Mouse (Mus musculus): Measurements from ENCODE around the gene Lama5. TPM values are rescaled to one million over a fixed set of nuclear protein-coding genes. Genes with fewer than 3 reads are reported as not detected.

The Lama5 gene
- polyA plus RNA-seq, 1 experiment from 2014 or later, result 1.2 TPM

DNA sequence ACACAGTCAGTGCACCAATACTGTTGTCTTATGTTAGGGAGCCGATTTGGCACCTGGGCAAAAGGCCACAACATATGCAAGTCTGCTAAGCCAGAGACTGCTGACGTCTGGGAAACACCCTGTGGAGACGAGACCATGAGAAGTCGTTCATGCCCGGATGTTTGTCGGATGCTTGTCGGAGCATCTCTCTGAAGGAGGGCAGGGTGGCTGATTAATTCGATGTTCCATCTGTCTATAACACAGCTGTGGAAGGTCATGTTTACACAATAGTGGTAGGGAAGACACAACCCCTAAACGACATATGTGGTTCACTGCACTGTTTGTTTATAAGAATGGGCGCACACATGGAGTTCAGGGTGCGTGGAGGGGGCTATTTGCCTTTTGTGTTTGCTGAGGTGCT is 25.0 kb downstream of the Lama5 start:
- peaks cover 8% of the 10 kb centered on the region for H3K4me1 ChIP-seq (ENCODE audit: control insufficient read depth, insufficient read depth, low read length)

GRCm38 (mm10) chr2:180198782-180199181 is 26.9 kb downstream of the Lama5 start:
- Histone ChIP-seq H3K36me3 (ENCODE audit: control insufficient read depth, insufficient read depth, low read length) (no peaks in the 10 kb centered on the region), H3K4me1 (ENCODE audit: control insufficient read depth, insufficient read depth, low read length) (peaks cover 7% of the 10 kb centered on the region; the same call in 1 of the 2 replicates), H3K27me3 (ENCODE audit: control insufficient read depth, insufficient read depth, low read length) (no peaks in the 10 kb centered on the region), H3K4me2 (ENCODE audit: low read depth, low read length) (no peak overlapping the region), H3K9me3 (ENCODE audit: control insufficient read depth, low read length) (no peaks in the 10 kb centered on the region), H3K27ac (ENCODE audit: low read depth, low read length) (no peak overlapping the region), H3K4me3 (ENCODE audit: low read depth, low read length) (no peak overlapping the region), H3K9ac (replicated peaks; ENCODE audit: low read depth, low read length) (no peak overlapping the region)
- ATAC-seq (ENCODE audit: low read depth), result no peak
- WGBS, result 80% methylated on average over 10 of the region's 10 CpGs

More for the DNA sequence above, 25.0 kb downstream of the Lama5 start:
- Histone ChIP-seq H3K4me2 (ENCODE audit: low read depth, low read length) (no peak overlapping the region), H3K36me3 (ENCODE audit: control insufficient read depth, insufficient read depth, low read length) (no peaks in the 10 kb centered on the region), H3K9me3 (ENCODE audit: control insufficient read depth, low read length) (no peaks in the 10 kb centered on the region), H3K27me3 (ENCODE audit: control insufficient read depth, insufficient read depth, low read length) (no peaks in the 10 kb centered on the region), H3K27ac (ENCODE audit: low read depth, low read length) (no peak overlapping the region), H3K9ac (replicated peaks; ENCODE audit: low read depth, low read length) (no peak overlapping the region), H3K4me3 (ENCODE audit: low read depth, low read length) (no peak overlapping the region)
- ATAC-seq (ENCODE audit: low read depth), result no peak
- WGBS, result 37% methylated on average over 11 of the region's 11 CpGs

GRCm38 (mm10) chr2:180197323-180198037 is 28.2 kb downstream of the Lama5 start:
- 72% methylated on average over 10 of the region's 10 CpGs for WGBS
- H3K9ac ChIP-seq (replicated peaks; ENCODE audit: low read depth, low read length), result no peak overlapping the region
- ATAC-seq (ENCODE audit: low read depth), result 0 out of 2 replicates have a peak, but pooled peaks have one; percentile 33

GRCm38 (mm10) chr2:180196610-180197322 is 28.9 kb downstream of the Lama5 start:
- Histone ChIP-seq H3K9ac (replicated peaks; ENCODE audit: low read depth, low read length) (no peak overlapping the region), H3K9me3 (ENCODE audit: control insufficient read depth, low read length) (no peaks in the 10 kb centered on the region), H3K36me3 (ENCODE audit: control insufficient read depth, insufficient read depth, low read length) (no peaks in the 10 kb centered on the region), H3K4me3 (ENCODE audit: low read depth, low read length) (no peak overlapping the region), H3K4me1 (ENCODE audit: control insufficient read depth, insufficient read depth, low read length) (peaks cover 7% of the 10 kb centered on the region; the same call in 1 of the 2 replicates), H3K27me3 (ENCODE audit: control insufficient read depth, insufficient read depth, low read length) (no peaks in the 10 kb centered on the region), H3K4me2 (ENCODE audit: low read depth, low read length) (no peak overlapping the region), H3K27ac (ENCODE audit: low read depth, low read length) (no peak overlapping the region)
- ATAC-seq (ENCODE audit: low read depth), result no peak
- 68% methylated on average over 12 of the region's 12 CpGs for WGBS

More at GRCm38 (mm10) chr2:180197323-180198037, 28.2 kb downstream of the Lama5 start:
- no peaks in the 10 kb centered on the region for H3K27me3 ChIP-seq (ENCODE audit: control insufficient read depth, insufficient read depth, low read length)
- no peaks in the 10 kb centered on the region for H3K36me3 ChIP-seq (ENCODE audit: control insufficient read depth, insufficient read depth, low read length)
- peaks cover 7% of the 10 kb centered on the region; the same call in 1 of the 2 replicates for H3K4me1 ChIP-seq (ENCODE audit: control insufficient read depth, insufficient read depth, low read length)
- no peak overlapping the region for H3K27ac ChIP-seq (ENCODE audit: low read depth, low read length)
- H3K9me3 ChIP-seq (ENCODE audit: control insufficient read depth, low read length), result no peaks in the 10 kb centered on the region
- no peak overlapping the region for H3K4me3 ChIP-seq (ENCODE audit: low read depth, low read length)
- no peak overlapping the region for H3K4me2 ChIP-seq (ENCODE audit: low read depth, low read length)

DNA sequence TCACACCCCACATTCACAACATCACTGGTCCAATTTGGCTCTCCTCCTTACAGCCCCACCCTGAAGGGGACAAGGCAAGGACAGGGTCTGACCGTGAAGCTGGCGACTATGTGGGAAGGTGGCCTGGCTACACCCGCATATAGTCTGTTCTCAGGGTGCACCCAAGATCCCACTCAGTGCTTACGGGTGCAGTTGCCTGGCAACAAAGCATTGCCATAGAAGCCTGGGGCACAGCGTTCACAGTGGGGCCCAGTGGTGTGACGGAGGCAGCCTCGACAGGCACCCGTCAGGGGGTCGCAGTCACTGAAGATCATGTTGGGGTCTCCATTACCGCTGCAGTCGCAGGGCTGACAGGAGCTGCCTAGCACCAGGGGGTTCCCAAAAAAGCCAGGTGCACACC is 38.3 kb downstream of the Lama5 start:
- 80% methylated on average over 11 of the region's 11 CpGs for WGBS
- no peaks in the 10 kb centered on the region for H3K4me1 ChIP-seq (ENCODE audit: control insufficient read depth, insufficient read depth, low read length)
- H3K4me2 ChIP-seq (ENCODE audit: low read depth, low read length), result no peak overlapping the region
- no peak overlapping the region for H3K9ac ChIP-seq (replicated peaks; ENCODE audit: low read depth, low read length)
- H3K27ac ChIP-seq (ENCODE audit: low read depth, low read length), result no peak overlapping the region
- H3K9me3 ChIP-seq (ENCODE audit: control insufficient read depth, low read length), result no peaks in the 10 kb centered on the region
- no peak overlapping the region for H3K4me3 ChIP-seq (ENCODE audit: low read depth, low read length)
- no peaks in the 10 kb centered on the region for H3K27me3 ChIP-seq (ENCODE audit: control insufficient read depth, insufficient read depth, low read length)
- no peaks in the 10 kb centered on the region for H3K36me3 ChIP-seq (ENCODE audit: control insufficient read depth, insufficient read depth, low read length)
- ATAC-seq (ENCODE audit: low read depth), result no peak

GRCm38 (mm10) chr2:180185686-180186085 is 40.0 kb downstream of the Lama5 start:
- ATAC-seq (ENCODE audit: low read depth), result no peak
- WGBS, result 93% methylated on average over 14 of the region's 14 CpGs
- no peaks in the 10 kb centered on the region for H3K4me1 ChIP-seq (ENCODE audit: control insufficient read depth, insufficient read depth, low read length)
- no peaks in the 10 kb centered on the region for H3K9me3 ChIP-seq (ENCODE audit: control insufficient read depth, low read length)
- H3K9ac ChIP-seq (replicated peaks; ENCODE audit: low read depth, low read length), result no peak overlapping the region
- H3K27me3 ChIP-seq (ENCODE audit: control insufficient read depth, insufficient read depth, low read length), result no peaks in the 10 kb centered on the region
- H3K4me3 ChIP-seq (ENCODE audit: low read depth, low read length), result no peak overlapping the region
- H3K36me3 ChIP-seq (ENCODE audit: control insufficient read depth, insufficient read depth, low read length), result no peaks in the 10 kb centered on the region
- no peak overlapping the region for H3K27ac ChIP-seq (ENCODE audit: low read depth, low read length)
- no peak overlapping the region for H3K4me2 ChIP-seq (ENCODE audit: low read depth, low read length)

DNA sequence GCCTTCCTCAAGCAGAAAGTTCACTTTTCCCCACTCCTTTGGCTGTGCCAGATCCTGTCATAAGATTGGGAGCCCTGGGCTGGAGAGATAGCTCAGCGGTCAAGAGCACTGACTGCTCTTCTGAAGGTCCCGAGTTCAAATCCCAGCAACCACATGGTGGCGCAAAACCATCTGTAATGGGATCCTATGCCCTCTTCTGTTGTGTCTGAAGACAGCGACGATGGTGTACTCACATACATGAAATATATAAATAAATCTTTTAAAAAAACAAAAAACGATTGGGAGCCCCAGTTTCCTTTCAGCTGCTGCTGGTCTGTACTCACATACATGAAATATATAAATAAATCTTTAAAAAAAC is 40.9 kb downstream of the Lama5 start:
- ATAC-seq (ENCODE audit: low read depth), result no peak
- no peaks in the 10 kb centered on the region for H3K36me3 ChIP-seq (ENCODE audit: control insufficient read depth, insufficient read depth, low read length)

GRCm38 (mm10) chr2:180184011-180184751 is 41.5 kb downstream of the Lama5 start:
- no peak overlapping the region for H3K4me3 ChIP-seq (ENCODE audit: low read depth, low read length)
- H3K36me3 ChIP-seq (ENCODE audit: control insufficient read depth, insufficient read depth, low read length), result no peaks in the 10 kb centered on the region
- 89% methylated on average over 24 of the region's 24 CpGs for WGBS
- H3K27me3 ChIP-seq (ENCODE audit: control insufficient read depth, insufficient read depth, low read length), result no peaks in the 10 kb centered on the region
- no peak overlapping the region for H3K9ac ChIP-seq (replicated peaks; ENCODE audit: low read depth, low read length)
- no peaks in the 10 kb centered on the region for H3K4me1 ChIP-seq (ENCODE audit: control insufficient read depth, insufficient read depth, low read length)
- no peak for ATAC-seq (ENCODE audit: low read depth)
- H3K4me2 ChIP-seq (ENCODE audit: low read depth, low read length), result no peak overlapping the region
- H3K27ac ChIP-seq (ENCODE audit: low read depth, low read length), result no peak overlapping the region
- no peaks in the 10 kb centered on the region for H3K9me3 ChIP-seq (ENCODE audit: control insufficient read depth, low read length)

More for the DNA sequence above, 40.9 kb downstream of the Lama5 start:
- H3K9ac ChIP-seq (replicated peaks; ENCODE audit: low read depth, low read length), result no peak overlapping the region
- no peaks in the 10 kb centered on the region for H3K9me3 ChIP-seq (ENCODE audit: control insufficient read depth, low read length)
- no peaks in the 10 kb centered on the region for H3K4me1 ChIP-seq (ENCODE audit: control insufficient read depth, insufficient read depth, low read length)
- WGBS, result 89% methylated on average over 6 of the region's 6 CpGs
- no peak overlapping the region for H3K27ac ChIP-seq (ENCODE audit: low read depth, low read length)
- H3K4me3 ChIP-seq (ENCODE audit: low read depth, low read length), result no peak overlapping the region
- H3K4me2 ChIP-seq (ENCODE audit: low read depth, low read length), result no peak overlapping the region
- H3K27me3 ChIP-seq (ENCODE audit: control insufficient read depth, insufficient read depth, low read length), result no peaks in the 10 kb centered on the region

DNA sequence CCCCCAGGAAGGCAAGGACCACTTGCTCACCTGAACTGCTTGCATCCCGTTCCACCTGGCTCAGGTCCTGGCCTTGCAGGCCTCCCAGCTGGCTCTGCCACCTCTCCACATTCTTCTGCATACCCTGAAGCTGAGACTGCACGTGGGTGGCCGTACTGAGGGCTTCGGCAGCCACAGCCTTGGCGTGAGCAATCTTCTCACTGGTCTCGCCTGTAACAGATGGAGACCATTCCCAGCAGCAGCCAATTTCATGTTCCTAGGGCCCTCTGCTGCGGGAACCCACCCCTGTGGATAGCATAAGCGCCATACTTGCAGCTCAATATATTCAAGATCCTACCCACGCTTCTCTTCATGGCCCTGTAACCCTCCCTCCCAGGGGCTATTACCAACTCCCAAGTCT is 44.1 kb downstream of the Lama5 start:
- H3K27me3 ChIP-seq (ENCODE audit: control insufficient read depth, insufficient read depth, low read length), result no peaks in the 10 kb centered on the region
- H3K4me2 ChIP-seq (ENCODE audit: low read depth, low read length), result no peak overlapping the region
- no peak overlapping the region for H3K27ac ChIP-seq (ENCODE audit: low read depth, low read length)
- peaks cover 11% of the 10 kb centered on the region for H3K36me3 ChIP-seq (ENCODE audit: control insufficient read depth, insufficient read depth, low read length)
- WGBS, result 88% methylated on average over 9 of the region's 9 CpGs
- H3K9me3 ChIP-seq (ENCODE audit: control insufficient read depth, low read length), result no peaks in the 10 kb centered on the region
- H3K9ac ChIP-seq (replicated peaks; ENCODE audit: low read depth, low read length), result no peak overlapping the region
- no peak for ATAC-seq (ENCODE audit: low read depth)
- H3K4me1 ChIP-seq (ENCODE audit: control insufficient read depth, insufficient read depth, low read length), result no peaks in the 10 kb centered on the region
- no peak overlapping the region for H3K4me3 ChIP-seq (ENCODE audit: low read depth, low read length)
